Comparison of ENCODE assay signal across 1 mouse cellular context in the genomic region with DNA sequence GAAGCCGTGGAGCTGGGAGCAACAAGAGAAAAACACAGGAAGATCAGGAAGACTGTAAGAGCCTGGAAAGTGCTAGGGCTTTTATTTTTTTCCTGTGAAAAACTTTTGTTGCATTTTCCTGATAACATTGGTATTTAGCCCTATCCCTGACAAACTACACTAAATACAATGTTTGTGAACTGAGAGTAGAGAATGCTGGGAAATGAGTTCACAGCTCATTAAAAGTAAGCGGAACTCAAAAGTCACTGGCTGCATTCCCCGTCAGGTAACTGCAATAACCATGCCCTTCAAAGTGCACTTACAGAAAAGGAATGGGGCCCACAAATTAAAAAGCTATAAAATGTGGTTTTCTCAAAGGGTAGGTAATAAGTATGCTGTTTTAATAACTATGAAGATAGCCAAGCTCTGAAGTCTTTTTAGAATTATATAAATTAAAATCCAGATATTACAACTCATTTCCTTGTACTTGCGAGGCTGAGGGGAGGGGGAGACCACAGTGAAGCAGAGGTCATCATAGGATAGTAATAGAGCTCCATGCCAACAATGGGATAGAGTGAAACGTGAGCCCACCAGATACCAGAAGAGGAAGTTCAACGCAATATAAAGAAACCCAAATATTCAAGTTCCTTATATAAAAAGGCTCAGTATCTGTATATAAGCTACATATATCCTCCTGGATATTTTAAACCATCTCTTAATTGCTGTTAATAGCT.
TF ChIP-seq lines count a peak whose summit lies in the region.

No protein-coding gene starts in this region.

TF ChIP-seq in MEL, 35 proteins besides CTCF, POLR2A, EP300 and RAD21:
- TF ChIP-seq NRF1 (IDR thresholded peaks at IDR 0.05; ENCODE audit: insufficient read depth, low read depth, low read length, poor library complexity, severe bottlenecking): no peak
- 0 out of 2 replicates have a peak, but pooled peaks have one; percentile 53 for TF ChIP-seq CHD1 (IDR thresholded peaks at IDR 0.05; ENCODE audit: low read depth, low read length)
- 0 out of 2 replicates have a peak, but pooled peaks have one; percentile 28 for TF ChIP-seq RCOR1 (IDR thresholded peaks at IDR 0.05; ENCODE audit: low read depth, low read length)
- TF ChIP-seq USF2 (IDR thresholded peaks at IDR 0.05; ENCODE audit: borderline replicate concordance in 1 of 2, insufficient read depth in 1 of 2, low read depth in 1 of 2, low read length in 2 of 2): no peak
- TF ChIP-seq MAFK (IDR thresholded peaks at IDR 0.05; ENCODE audit: borderline replicate concordance, low read depth, low read length): no peak
- peak; percentile 67 for TF ChIP-seq GATA1 (IDR thresholded peaks at IDR 0.05; ENCODE audit: low read depth, low read length)
- no peak for TF ChIP-seq POLR2AphosphoS2 (IDR thresholded peaks at IDR 0.05; ENCODE audit: low read length)
- no peak for TF ChIP-seq MYB (IDR thresholded peaks at IDR 0.05; ENCODE audit: low read depth, low read length)
- TF ChIP-seq SMC3 (IDR thresholded peaks at IDR 0.05; ENCODE audit: low read depth, low read length): no peak
- TF ChIP-seq HCFC1 (IDR thresholded peaks at IDR 0.05; ENCODE audit: low read depth, low read length): no peak
- peak; percentile 96 for TF ChIP-seq BHLHE40 (IDR thresholded peaks at IDR 0.05; ENCODE audit: borderline replicate concordance, low read depth, low read length)
- no peak for TF ChIP-seq NELFE (IDR thresholded peaks at IDR 0.05; ENCODE audit: low read depth, low read length)
- no peak for TF ChIP-seq MAZ (IDR thresholded peaks at IDR 0.05; ENCODE audit: low read depth, low read length)
- no peak for TF ChIP-seq ZC3H11A (IDR thresholded peaks at IDR 0.05; ENCODE audit: low read depth, low read length)
- TF ChIP-seq GABPA (IDR thresholded peaks at IDR 0.05; ENCODE audit: low read depth, low read length): no peak
- no peak for TF ChIP-seq USF1 (IDR thresholded peaks at IDR 0.05; ENCODE audit: low read depth, low read length)
- no peak; the same call in none of the 2 replicates for TF ChIP-seq MXI1 (IDR thresholded peaks at IDR 0.05; ENCODE audit: low read depth, low read length)
- TF ChIP-seq E2F4 (IDR thresholded peaks at IDR 0.05; ENCODE audit: borderline replicate concordance, low read depth, low read length): no peak
- TF ChIP-seq UBTF (IDR thresholded peaks at IDR 0.05; ENCODE audit: borderline replicate concordance, insufficient read depth, low read depth, low read length): no peak
- no peak for TF ChIP-seq ZNF384 (IDR thresholded peaks at IDR 0.05; ENCODE audit: low read depth, low read length)
- peak; percentile 83 for TF ChIP-seq ETS1 (IDR thresholded peaks at IDR 0.05; ENCODE audit: low read depth, low read length)
- peak; percentile 78 for TF ChIP-seq TCF12 (IDR thresholded peaks at IDR 0.05; ENCODE audit: low read depth, low read length)
- no peak for TF ChIP-seq ZKSCAN1 (IDR thresholded peaks at IDR 0.05; ENCODE audit: low read depth, low read length)
- TF ChIP-seq CHD2 (IDR thresholded peaks at IDR 0.05; ENCODE audit: low read length): no peak
- TF ChIP-seq JUND (IDR thresholded peaks at IDR 0.05; ENCODE audit: low read depth, low read length): no peak
- no peak for TF ChIP-seq KAT2A (conservative IDR thresholded peaks at IDR 0.05; ENCODE audit: low read depth, low read length)
- peak; percentile 68 for TF ChIP-seq SIN3A (IDR thresholded peaks at IDR 0.05; ENCODE audit: low read length)
- TF ChIP-seq TBP (IDR thresholded peaks at IDR 0.05; ENCODE audit: low read depth, low read length): no peak
- TF ChIP-seq MAX (IDR thresholded peaks at IDR 0.05; ENCODE audit: low read length): no peak
- TF ChIP-seq ELF1 (IDR thresholded peaks at IDR 0.05; ENCODE audit: low read depth, low read length): no peak
- peak; percentile 45; the same call in 1 of the 2 replicates for TF ChIP-seq MYC (IDR thresholded peaks at IDR 0.05; ENCODE audit: low read depth, low read length)
- TF ChIP-seq POLR2AphosphoS5 (IDR thresholded peaks at IDR 0.05; ENCODE audit: borderline replicate concordance, low read depth, low read length): no peak
- TF ChIP-seq MEF2A (IDR thresholded peaks at IDR 0.05; ENCODE audit: extremely low read depth, insufficient replicate concordance, low read depth, low read length, poor library complexity, severe bottlenecking): no peak
- TF ChIP-seq TAL1 (IDR thresholded peaks at IDR 0.05; ENCODE audit: low read length): peak; percentile 56
- TF ChIP-seq ZMIZ1 (IDR thresholded peaks at IDR 0.05; ENCODE audit: low read depth, low read length): no peak
